Mouse (Mus musculus) splenic B cell, adult 2 months (primary cell): Measurements from ENCODE around the gene Nadk.
"Not testable (repeated sequence)": the region's sequence is repeated elsewhere in the genome, so short reads cannot be mapped to it uniquely, and the experiment has no call there.

Experiments
- DNase-seq: peaks from one replicate; pipeline ENCODE4 v3.0.0-alpha.2; 2011; ENCODE audit warnings: low read depth, low spot score
- H3K27me3 ChIP-seq: 2 replicates; pipeline ENCODE4 v1.6.1; 2012; ENCODE audit warnings: mild to moderate bottlenecking, low read length, moderate library complexity, mixed read lengths; ENCODE audit not compliant: control insufficient read depth, poor library complexity, insufficient read depth, severe bottlenecking
- H3K36me3 ChIP-seq: 2 replicates; pipeline ENCODE4 v1.6.1; 2012; ENCODE audit warnings: mild to moderate bottlenecking, low read length, moderate library complexity, mixed read lengths; ENCODE audit not compliant: control insufficient read depth, poor library complexity, insufficient read depth, severe bottlenecking

Nadk gene

DNA sequence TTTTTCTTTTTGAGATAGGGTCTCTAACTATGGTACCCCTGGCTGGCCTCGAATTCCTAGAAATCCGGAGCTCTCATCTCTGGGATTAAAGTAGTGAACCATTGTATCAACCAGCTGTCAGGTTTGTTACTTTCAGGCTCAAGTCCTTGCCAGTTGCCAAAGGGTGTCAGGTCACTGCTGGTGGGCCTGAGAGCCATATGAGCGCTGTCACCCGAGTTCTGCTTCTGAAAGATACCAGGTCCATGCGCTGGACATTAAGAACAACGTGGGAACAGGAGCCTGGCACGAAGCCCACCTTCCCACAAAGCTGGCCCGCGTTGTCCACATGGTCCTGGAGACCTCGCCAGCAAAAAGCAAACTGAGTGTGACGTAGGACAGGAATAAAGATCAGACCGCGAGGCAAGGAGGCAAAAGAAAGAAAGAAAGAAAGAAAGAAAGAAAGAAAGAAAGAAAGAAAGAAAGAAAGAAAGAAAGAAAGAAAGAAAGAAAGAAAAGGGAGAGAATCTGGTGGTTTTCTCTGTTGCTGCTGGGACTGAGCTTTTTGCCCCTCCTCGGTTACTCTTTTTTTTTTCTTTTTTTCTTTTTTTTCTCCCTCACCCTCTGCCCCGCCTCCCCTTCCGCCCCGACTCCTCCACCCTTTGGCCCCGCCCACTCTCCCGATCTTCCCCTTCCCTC lies 684 bp downstream of the Nadk start:
- Histone ChIP-seq H3K27me3 (no peaks in the 10 kb centered on the region), H3K36me3 (peaks cover 5% of the 10 kb centered on the region)
- peak; percentile 36 for DNase-seq

DNA sequence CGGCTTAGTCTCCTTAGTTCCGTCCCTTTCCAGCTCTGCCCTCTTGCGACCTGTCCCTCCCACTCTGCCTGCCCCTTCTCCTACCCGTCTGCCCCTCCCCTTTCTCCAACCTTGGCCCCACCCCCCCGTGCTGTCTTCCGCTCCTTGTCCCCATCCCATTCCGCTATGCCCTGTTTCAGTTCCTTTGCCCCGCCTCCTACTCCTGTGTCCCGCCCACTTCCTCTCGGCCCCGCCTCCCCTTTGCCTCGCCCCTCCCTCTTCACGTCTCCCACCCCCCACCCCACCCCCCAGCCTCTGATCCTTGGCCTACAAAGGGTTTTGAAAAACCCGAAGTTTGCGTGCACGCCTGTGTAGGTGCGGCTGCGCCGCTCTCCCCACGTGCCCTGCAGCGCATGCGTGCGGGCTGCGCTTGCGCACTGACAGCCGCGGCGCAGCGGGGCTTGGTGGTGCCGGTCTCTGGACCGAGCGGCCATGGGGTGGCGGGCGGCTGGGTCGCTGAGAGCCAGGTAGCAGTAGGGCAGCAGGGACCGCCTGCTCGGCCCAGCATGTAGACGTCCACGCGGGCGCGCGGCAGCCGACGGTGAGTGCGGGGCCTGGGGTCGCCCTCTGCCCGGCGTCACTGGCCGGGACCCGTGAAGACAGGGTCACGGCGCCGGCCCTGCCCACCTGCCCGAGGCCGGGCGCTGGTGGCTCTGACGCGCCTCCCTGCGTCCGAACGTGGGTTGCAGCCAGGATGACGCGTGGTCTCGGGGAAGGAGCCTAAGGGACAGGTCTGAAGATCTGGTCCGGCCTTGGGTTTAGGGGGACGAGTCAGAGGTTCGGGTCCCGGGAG lies 1.4 kb downstream of the Nadk start:
- DNase-seq: peak; percentile 98
- Histone ChIP-seq H3K36me3 (peaks cover 2% of the 10 kb centered on the region; the same call in 1 of the 2 replicates), H3K27me3 (no peaks in the 10 kb centered on the region)

DNA sequence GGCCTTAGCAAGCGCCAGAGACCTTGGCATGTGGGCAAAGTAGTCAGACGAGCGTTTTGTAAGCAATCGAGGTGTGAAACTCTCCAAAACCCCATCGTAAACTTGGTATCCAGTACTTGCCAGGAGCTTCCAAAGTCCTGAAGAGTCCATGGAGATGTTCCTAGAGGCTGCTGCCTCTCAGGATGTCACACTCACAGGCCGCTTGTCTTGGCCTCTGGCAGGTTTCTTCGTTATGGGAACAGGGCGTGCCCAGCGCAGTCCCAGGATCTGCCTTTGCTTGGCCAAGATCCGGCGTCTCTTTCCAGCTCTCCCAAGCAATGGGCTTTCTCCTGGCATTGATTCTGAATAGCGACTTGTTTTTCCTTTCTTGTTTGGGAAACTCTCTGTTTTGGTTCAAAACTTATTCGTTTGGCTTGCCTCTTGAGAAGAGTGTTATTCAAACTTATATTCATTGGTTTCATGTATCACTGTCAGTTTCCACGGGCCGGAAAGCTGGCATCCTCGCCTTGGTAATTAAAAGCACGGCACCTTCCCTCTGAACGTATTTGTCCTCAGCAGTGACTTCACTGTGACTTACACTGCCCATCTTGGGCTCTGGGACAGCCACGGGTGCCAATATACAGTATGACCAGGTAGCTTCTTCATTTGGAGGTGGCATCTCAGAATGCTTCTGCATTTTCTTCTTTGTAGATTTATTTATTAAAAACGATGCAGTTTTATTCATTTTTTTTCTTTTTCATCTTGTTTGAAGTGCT lies 2.3 kb downstream of the Nadk start:
- Histone ChIP-seq H3K36me3 (no peaks in the 10 kb centered on the region), H3K27me3 (no peaks in the 10 kb centered on the region)
- no peak for DNase-seq

DNA sequence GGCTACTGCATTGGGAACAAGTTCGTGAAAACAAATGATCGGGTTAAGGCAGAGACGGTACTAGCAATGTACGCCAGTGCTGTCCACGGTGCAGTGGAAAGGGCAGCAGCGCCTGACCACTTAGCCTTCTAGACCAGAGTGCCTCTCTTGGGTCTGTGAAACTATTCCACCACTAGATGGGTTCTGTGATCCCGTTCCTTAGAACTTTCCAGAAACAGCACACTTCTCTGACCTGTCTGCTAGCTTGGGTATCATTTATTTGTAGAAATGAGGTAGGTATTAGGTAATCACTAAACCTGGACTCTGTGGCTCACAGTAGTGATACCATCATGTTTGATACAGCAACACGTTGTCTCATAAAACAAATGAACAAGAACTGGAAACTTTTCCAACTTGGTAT lies 4.4 kb downstream of the Nadk start:
- Histone ChIP-seq H3K27me3 (no peaks in the 10 kb centered on the region), H3K36me3 (no peaks in the 10 kb centered on the region)
- no peak for DNase-seq

DNA sequence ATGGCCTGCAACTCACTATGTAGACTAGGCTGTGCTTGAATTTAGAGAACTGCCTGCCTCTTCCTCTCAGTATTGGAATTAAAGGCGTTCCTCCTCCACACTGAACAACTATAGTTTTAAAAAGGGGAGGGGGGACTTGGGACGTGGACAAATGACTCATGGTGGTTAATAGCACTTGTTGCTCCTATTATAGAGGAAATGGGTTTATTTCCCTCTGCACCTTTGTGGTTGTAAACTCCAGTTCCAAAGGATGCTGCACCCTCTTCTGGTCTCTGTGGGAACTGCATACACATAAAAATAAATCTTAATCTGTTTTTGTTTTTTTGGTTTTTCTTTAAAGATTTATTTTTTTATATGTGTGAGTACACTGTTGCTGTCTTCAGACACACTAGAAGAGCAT lies 6.0 kb downstream of the Nadk start:
- Histone ChIP-seq H3K36me3 (no peaks in the 10 kb centered on the region), H3K27me3 (no peaks in the 10 kb centered on the region)
- peak; percentile 76 for DNase-seq

DNA sequence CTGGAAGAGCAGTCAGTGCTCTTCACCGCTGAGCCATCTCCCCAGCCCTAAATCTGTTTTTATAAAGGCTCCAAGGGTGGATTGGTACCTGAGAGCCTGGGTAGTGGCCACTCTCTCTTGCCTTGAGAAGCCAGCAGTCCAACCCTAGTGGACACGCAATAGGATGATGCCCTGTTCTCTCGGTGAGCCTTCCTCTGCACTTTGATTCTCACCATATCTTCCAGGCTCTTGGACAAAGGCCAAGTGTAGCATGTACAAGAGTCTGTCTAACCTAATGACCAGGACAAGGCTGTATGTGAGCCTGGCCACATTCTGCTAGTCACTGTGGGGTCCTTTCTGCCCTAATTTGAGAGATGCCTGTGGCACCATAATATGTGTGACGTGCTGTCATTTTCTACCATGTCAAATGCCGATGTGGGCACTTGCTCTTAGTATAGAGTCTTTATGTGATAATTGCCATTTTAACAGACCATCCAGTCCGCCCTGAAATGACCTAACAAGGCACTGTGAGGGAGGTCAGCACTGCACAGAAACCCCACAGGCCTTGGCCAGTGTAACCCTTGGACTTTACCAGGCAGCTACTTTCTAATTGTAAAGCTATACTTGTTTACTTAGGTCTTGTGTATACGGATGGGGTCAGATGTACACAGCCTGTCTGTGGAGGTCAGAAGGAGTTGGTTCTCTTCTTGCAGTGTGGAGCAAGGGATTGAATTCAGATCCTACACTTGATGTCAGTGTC lies 6.6 kb downstream of the Nadk start:
- H3K36me3 ChIP-seq: no peaks in the 10 kb centered on the region
- DNase-seq: no peak
- no peaks in the 10 kb centered on the region for H3K27me3 ChIP-seq

DNA sequence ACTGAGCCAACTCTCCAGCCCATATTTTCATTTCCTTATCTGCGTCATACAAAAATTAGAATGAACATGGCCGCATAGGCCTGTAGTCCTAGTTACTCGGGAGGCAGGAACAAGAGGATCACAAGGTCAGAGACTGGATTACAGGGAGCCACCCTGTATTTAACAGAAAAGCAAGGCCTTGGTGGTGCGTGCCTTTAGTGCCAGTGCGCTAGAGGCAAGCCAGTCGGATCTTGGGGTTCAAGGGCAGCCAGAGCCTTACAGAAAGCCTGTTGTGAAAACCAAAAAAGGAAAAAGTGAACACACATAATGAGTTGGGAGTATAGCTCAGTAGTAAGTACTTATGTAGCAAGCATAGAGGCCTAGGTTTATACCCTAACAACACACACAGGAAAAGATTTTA lies 7.6 kb downstream of the Nadk start:
- DNase-seq: no peak
- no peaks in the 10 kb centered on the region for H3K36me3 ChIP-seq
- H3K27me3 ChIP-seq: no peaks in the 10 kb centered on the region

DNA sequence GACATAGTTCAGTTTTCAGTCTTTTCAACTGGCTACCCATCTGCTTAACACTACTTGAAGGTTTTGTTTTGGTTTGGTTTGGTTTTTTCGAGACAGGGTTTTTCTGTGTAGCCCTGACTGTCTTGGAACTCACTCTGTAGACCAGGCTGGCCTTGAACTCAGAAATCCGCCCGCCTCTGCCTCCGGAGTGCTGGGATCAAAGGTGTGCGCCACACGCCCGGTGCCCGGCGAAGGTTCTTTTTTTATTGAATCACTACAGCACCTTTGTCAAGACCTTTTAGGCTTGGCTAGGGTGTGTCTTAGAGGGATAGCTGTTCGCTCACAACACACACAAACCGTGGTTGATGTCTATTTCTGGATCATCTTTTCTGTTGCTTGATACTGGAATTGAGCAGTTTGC lies 8.1 kb downstream of the Nadk start:
- not testable (repeated sequence) for DNase-seq, H3K27me3 ChIP-seq, H3K36me3 ChIP-seq

DNA sequence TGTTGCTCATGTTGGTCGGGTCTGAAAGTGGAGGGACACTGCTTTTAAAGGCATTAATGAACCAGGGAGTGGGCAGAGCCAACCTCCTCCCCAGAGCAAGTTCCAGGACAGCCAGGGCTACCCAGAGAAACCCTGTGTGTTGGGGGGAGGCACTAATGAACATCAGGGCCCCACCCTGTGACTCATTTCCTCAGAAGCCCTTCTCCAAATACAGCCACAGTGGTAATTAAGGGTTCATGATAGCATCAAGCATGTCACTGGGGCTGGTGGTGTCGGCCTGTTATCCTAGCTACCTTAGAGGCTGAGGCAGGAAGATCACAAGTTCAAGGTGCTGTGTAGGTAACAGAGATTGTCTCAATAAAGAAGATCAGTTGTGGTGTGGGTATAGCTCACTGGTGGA lies 9.3 kb downstream of the Nadk start:
- DNase-seq: no peak
- Histone ChIP-seq H3K36me3 (peaks cover 1% of the 10 kb centered on the region; the same call in 1 of the 2 replicates), H3K27me3 (no peaks in the 10 kb centered on the region)

DNA sequence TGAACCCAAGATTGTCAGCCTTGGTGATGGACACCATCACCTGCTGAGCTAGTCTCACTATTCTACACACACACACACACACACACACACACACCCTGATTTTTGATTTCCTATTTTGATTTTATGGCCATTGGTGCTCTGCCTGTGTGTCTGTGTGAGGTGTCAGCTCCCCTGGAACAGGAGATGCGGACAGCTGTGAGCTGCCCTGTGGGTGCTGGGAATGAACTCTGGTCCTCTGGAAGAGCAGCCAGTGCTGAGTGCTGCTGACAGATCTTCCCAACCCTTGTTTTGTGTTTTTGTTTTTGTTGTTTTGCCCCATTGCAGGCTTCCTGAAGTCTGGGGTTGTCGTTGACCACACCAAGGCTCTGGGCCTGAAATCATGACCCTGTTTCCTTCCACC lies 11.0 kb downstream of the Nadk start:
- no peak for DNase-seq
- H3K36me3 ChIP-seq: peaks cover 6% of the 10 kb centered on the region; the same call in 1 of the 2 replicates
- no peaks in the 10 kb centered on the region for H3K27me3 ChIP-seq

DNA sequence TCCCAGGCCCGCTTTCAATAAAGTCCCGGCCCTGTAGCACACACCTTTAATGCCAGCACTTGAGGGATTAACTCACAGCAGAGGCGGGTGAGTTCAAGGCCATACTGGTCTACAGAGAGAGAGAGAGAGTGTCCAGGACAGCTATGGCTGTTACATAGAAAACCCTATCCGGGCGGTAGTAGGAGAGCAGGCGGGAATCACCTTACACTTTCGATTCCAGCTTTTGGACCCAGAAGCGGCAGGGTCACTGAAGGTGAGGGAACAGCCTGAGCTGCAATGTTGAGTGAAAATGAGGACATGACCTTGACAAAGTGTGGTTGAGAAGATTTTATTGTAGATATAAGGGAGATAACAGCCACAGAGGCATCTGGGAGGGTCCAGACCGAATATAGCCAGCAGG lies 11.7 kb downstream of the Nadk start:
- peaks cover 6% of the 10 kb centered on the region; the same call in 1 of the 2 replicates for H3K36me3 ChIP-seq
- no peaks in the 10 kb centered on the region for H3K27me3 ChIP-seq
- DNase-seq: no peak

DNA sequence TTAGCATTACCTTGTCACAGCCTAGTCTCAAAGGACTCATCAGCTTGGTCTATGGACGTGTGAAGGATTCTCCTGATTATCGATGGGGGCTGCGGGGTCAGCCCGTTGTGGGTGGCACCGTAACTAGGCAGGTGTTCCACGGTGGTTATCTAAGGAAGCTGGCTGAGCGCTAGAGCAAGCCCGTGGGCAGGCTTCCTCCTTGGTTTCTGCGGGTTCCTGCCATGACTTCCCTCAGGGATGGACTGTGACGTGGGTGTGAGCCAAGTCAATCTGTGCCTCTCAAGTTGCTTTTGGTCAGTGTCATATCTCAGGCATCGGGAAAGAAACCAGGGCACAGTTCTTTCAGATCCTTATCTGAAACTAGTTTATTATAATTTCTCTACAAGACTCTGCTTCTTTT lies 12.8 kb downstream of the Nadk start:
- DNase-seq: no peak
- Histone ChIP-seq H3K27me3 (no peaks in the 10 kb centered on the region), H3K36me3 (peaks cover 10% of the 10 kb centered on the region)

DNA sequence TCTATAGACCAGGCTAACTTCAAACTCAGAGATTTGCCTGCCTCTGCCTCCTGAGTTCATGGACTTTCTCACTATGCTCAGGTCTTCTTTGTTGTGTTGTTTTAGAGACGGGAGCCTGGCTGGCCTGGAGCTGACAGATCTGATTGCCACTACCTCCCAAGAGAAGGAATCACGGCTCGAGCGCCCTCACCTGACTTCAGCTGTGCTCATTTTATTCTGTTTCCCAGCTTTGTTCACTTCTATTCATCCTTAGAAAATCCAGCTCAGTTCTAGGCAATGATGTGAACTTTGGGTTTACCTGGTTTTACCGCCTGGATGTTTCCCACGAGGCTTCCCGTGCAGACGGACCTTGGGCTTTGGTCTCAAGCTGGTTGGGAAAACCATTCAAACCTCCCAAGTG lies 13.3 kb downstream of the Nadk start:
- no peaks in the 10 kb centered on the region for H3K27me3 ChIP-seq
- peaks cover 12% of the 10 kb centered on the region for H3K36me3 ChIP-seq
- no peak for DNase-seq

DNA sequence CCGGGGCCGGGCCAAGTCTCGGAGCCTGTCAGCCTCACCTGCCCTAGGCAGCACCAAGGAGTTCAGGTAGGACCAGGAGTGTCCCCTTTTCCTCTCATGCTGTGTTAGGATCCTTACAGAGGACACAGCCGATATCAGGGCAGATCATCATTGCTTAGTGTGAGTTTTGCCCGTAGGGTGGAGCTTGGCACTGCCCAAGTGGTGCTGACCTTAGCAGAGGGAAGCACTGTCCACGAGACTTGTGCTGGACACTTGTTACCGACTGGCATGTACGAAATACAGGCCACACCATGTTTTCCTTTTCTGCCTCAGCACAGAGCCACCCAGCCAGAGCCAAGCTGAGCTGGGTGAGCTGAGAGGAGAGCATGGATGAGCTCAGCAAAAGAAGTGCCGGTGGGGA lies 15.0 kb downstream of the Nadk start:
- H3K27me3 ChIP-seq: no peaks in the 10 kb centered on the region
- DNase-seq: no peak
- H3K36me3 ChIP-seq: peaks cover 12% of the 10 kb centered on the region
